Mouse (Mus musculus) gastrocnemius, postnatal 4 days (tissue): Measurements from ENCODE around the gene Syt11. TPM values are rescaled to one million over a fixed set of nuclear protein-coding genes. Genes with fewer than 3 reads are reported as not detected.
"Not testable (repeated sequence)": the region's sequence is repeated elsewhere in the genome, so short reads cannot be mapped to it uniquely, and the experiment has no call there.

Experiments
- DNase-seq, 2 experiments: peaks; one replicate each; pipeline ENCODE4 v3.0.0; 2021 to 2022; ENCODE audit warnings: low spot score in 2 of 2, mixed read lengths in 2 of 2
- total RNA-seq, 2 experiments: library from RNA; stranded (reverse); gene quantifications; 2 replicates each; pipeline ENCODE4 v1.2.3; 2021

The Syt11 gene
- total RNA-seq, 2 experiments from 2014 or later, result 5.5 to 6.2 TPM

DNA sequence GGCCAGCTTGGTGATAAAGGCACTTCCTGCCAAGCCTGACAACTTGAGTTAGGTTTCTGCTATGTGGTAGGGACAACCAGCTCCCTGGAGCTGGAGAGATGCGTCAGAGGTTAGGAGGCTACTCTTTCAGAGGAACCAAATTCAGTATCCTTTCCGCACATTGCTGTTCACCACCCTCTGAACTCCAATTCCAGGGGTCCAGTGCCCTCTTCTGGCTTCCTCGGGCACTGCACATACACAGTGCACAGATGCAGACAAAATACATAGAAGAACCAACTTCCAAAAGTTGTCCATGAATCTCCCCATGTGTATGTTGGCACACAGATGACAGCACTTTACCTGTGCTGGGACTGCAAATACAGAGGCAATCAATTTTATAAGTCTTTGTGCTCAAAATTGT is 36.3 kb downstream of the Syt11 start:
- peak in 1 of 2 experiments; percentile 48 for DNase-seq

DNA sequence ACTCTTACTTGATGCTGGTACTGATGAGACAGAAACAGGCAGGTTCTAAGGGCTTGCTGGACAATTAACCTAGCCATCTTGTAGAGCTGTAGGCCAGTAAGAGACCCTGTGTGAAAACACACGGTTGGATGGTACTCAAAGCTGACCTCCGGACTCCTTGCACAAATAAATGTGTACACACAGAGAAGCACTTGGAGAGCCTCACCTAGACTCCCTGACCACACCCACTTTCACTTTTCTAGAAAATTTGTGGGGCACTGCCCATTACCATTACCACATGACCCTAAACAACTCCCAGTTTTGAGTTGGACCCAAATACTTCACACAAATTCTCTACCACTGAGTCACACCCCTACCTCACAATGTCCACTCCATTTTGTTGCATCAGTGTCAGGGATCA is 38.4 kb downstream of the Syt11 start:
- DNase-seq, result no peak

DNA sequence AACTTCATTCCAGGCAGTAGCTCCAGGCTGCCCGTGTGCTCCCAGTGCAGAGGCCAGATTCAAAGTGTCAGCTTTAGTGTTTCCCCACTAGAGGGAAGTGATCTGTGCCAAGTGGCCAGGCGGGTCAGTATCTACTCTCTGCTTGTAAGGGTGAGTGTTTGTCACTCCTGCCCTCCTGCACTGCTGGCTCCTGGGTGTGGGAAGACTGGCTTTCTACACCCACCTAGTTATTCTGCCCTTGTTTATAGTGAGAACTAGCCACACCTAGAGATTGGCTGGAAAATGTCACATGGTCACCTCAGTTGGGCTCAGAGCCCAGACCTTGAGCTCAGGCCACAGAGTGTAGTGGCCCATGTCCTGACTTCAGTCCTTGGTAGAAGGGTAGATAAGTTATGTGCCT is 55.9 kb downstream of the Syt11 start:
- no peak for DNase-seq

DNA sequence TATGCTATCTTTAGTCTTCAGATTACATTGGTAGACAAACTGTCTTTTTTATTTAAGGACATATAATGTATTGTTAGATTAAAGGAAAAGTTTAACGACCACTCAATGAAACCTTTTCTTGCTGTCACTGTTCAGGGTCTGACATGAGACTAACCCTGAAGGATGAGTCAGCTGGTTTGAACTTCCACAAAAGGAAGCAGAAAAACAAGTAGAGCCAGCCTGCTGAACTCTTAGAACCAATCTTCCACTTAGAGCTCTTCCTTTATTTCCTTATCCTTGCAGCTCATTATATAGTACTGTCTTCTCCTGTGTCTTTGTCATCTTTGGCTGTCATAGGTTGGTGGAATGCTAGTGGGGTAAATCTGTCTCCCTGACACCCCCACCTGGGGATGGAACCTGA is 57.1 kb downstream of the Syt11 start:
- no peak for DNase-seq

DNA sequence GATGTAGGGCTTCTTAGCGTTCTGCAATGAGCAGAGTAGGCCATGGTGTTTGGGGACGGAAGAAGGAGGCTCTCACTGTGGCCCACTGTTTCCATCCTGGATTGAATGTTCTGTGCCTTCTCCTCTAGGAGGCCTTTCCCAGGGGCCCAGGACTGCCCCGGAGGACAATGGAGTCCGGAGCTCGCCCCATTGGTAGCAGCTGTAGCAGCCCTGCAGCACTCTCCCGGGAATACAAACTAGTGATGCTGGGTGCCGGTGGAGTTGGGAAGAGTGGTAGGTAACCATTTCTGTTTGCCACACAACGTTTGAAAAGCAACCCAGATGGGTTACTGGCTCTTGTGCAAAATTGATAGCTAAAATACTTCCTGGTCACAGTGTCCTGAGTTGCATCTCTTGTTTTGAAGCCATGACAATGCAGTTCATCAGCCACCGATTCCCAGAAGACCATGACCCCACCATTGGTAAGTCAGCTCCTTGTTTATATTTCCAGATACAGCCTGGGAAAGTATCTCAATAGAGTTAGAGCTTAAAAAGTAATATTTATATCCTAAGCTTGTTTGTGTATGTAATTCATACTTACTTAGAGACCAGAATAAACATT is 57.7 kb downstream of the Syt11 start:
- peak in 1 of 2 experiments; percentile 31 for DNase-seq

DNA sequence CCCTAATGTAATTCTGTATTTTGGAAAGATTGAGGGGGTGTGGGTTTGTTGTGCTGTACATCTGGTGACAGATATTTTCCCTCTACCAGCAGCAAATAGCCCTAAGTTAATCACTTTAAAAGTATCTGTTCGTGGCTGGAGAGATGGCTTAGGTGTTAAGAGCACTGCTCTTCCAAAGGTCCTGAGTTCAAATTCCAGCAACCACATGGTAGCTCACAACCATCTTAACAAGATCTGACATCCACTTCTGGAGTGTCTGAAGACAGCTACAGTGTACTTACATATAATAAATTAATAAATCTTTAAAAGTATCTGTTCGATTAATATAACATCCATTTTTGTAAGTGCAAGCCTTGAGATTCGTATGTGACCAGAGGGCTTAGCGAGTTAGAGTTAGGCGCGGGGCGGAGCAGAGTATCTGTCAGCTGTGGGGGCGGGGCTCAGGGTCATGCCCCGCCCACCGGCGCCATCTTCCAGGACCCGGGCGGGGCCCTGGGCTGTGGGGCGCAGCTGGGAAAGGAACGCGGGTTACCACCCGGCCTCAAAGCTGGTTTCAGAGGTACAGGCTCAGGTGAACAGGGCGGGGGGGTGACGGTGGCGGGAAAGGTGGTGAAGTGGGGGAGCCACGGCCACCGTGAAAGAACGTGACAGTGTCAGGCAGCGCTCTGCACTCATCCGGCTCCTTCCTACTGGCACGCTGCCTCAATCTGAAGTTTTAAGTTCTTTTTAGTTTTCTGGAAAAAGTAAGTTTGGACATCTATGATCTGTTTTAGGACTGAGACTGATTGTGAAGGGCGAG is 58.4 kb downstream of the Syt11 start, which contains the start of gene Rit1:
Gene Rit1, plus strand, starts transcription at position 440 of the 799 bp plus-strand sequence.
- DNase-seq, result peak; percentile 73 to 90

DNA sequence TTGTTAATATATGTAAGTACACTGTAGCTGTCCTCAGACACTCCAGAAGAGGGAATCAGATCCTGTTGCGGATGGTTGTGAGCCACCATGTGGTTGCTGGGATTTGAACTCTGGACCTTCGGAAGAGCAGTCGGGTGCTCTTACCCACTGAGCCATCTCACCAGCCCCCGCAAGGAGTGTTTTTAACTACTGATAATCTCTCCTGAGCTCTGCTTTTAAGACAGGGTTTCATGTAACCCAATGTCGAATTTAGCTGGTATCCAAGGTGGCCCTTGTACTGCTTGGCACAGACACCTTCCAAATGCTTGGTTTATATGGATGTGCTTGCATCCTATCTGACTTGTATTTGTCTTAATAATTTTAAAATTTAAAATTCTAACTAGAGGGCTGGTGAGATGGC is 59.2 kb downstream of the Syt11 start:
- not testable (repeated sequence) for DNase-seq

DNA sequence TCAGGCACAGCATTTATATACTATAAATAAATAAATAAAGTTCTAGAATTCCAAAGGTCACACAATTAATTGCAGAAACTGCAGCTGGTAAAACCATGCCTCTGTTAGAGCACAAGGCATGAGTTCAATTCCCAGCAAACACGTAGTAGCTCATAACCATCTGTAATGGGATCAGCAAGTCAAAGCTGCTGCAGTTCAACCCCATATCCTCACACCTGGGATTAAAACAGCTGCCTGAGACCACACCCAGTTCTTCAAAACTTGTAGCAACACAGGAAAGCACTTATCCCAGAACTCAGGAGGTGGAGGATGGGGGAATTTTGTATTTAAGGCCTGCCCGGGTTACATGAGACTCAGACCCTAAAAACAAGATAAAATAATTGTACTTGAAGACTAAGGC is 60.2 kb downstream of the Syt11 start:
- DNase-seq, result no peak

DNA sequence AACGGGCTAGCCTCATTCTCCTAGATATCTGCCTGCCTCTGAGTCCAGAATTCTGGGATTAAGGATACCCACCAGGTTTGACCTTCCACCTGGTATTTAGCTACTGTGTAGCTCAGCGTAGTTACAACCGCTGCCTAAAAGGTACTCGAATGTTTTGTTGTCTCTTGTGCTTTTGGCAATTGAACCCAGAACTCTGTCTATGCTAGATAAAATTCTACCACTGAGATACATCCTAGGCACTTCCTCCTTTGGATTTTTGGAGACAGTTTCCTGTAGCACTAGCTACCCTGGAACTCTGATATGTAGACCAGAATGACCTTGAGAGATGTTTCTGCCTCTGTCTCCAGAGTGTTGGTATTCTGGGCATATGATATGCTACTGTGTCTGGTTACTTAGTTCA is 61.3 kb downstream of the Syt11 start:
- DNase-seq, result no peak

DNA sequence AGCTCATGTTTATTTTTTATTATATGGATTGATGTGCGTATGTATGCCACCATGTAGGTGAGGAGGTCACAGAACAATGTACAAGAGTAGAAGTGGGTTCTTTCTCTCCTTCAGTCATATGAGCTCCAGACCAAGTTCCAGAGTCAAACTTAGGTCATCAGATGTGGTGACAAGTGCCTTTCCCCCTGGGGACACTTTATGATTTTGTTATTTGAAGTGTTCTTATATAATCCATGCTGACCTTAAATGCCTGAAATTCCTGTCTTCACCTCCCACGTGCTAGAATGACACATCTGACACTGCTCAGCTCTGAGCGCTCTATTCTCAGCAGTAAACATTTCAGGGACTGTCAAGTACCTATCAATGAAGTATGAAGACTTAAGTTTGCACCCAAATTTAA is 73.7 kb downstream of the Syt11 start:
- DNase-seq, result no peak

DNA sequence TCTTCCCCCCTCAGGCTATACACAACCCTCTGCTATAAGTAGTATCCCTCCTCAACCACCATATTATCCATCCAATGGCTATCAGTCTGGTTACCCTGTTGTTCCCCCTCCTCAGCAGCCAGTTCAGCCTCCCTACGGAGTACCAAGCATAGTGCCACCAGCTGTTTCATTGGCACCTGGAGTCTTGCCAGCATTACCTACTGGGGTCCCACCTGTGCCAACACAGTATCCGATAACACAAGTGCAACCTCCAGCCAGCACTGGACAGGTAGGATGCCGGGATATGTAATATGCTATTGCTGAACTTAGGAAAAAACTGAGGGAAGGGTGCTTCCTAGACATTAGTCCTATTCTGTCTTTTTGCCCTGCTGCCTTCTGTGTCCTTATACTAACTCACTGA is 74.7 kb downstream of the Syt11 start:
- no peak for DNase-seq

DNA sequence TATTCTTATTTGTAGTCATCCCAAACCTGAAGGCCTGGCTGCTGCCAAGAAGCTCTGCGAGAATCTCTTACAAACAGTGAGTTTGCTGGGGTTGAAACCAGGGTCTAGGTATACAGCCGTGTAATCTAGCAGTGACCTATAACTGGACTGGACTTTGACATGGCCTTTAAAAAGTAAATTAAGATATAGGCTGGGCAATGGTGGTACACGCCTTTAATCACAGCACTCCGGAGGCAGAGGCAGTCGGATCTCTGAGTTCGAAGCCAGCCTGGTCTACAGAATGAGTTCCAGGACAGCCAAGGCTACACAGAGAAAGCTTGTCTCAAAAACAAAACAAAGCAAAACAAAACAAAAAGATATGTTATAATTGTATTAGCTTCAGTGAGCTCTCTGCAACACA is 76.1 kb downstream of the Syt11 start:
- no peak for DNase-seq

DNA sequence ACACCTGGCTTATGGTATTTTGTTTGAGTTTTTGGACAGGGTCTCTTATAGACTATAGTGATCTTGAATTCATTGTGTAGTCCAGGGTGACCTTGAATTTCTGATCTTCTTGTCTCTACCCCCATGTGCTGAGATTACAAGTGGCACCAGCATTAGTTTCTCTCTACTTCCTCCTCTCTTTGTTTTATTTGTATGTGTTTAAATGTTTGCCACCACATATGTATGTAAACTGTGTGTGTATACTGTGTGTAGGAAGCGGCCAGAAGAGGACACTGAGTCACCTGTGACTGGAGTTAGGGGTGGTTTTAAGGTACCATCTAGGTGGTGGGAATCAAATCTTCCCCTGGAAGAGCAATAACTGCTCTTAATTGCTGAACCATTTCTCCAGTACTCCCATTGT is 76.9 kb downstream of the Syt11 start:
- DNase-seq, result no peak

DNA sequence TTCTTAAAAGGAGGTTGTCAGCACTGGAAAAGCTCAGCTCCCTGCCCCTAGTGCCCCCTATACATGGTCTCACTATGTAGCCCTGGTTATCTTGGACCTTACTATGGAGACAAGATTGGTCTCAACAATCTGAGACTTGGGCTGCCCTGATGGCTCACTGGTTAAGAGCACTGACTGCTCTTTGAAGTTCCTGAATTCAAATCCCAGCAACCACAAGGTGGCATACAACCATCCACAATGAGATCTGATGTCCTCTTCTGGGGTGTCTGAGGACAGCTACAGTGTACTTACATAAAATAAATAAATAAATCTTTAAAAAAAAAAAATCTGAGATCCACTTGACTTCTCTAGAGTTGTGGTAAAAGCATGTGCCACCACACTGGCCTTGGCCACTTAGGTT is 79.4 kb downstream of the Syt11 start:
- DNase-seq, result no peak

Other genes starting within 250 kb of the Syt11 start
- 10 to 100 TPM; 12.9 to 13.1 TPM for gene Mex3a, start 242.8 kb downstream of the Syt11 start, total RNA-seq
- under 1 TPM; 0.57 to 0.91 TPM for gene Rab25, start 226.9 kb downstream of the Syt11 start, total RNA-seq
- 10 to 100 TPM; 78.5 to 81.4 TPM for gene Lamtor2, start 222.1 kb downstream of the Syt11 start, total RNA-seq
- gene Ubqln4, start 221.4 kb downstream of the Syt11 start, total RNA-seq, result 10 to 100 TPM; 54.9 to 58.0 TPM
- gene Ssr2, start 199.3 kb downstream of the Syt11 start, total RNA-seq, result 100 to 1,000 TPM; 150 to 159 TPM
- 100 to 1,000 TPM; 161 to 166 TPM for gene Arhgef2, start 169.2 kb downstream of the Syt11 start, total RNA-seq
- not detected for gene Rxfp4, start 122.0 kb downstream of the Syt11 start, total RNA-seq
- gene Khdc4, start 89.4 kb downstream of the Syt11 start, total RNA-seq, result 10 to 100 TPM; 33.9 to 49.0 TPM
- gene Rit1, start 58.3 kb downstream of the Syt11 start, total RNA-seq, result 10 to 100 TPM; 32.1 to 33.2 TPM
- gene Gon4l, start 60.1 kb upstream of the Syt11 start, total RNA-seq, result 10 to 100 TPM; 24.6 to 27.5 TPM
- 10 to 100 TPM; 27.5 to 31.7 TPM for gene Msto1, start 138.8 kb upstream of the Syt11 start, total RNA-seq
- 10 to 100 TPM; 37.8 to 41.8 TPM for gene Ash1l, start 175.5 kb upstream of the Syt11 start, total RNA-seq
- gene Dap3, start 176.0 kb upstream of the Syt11 start, total RNA-seq, result 10 to 100 TPM; 72.7 to 75.8 TPM